Mouse (Mus musculus): ENCODE measurements at regions not wholly inside any gene's neighbourhood (a gene's known extent, or its start where the extent isn't known, plus 50 kb on each side); places are given as distances from the start of the nearest gene placed in this dataset.

GRCm38 (mm10) chr5:43456018-43456417 is 59.3 kb upstream of the C1qtnf7 start:
- TF ChIP-seq CTCF (IDR thresholded peaks at IDR 0.05; ENCODE audit: insufficient read depth, low read length) = no peak
- TF ChIP-seq POLR2A (IDR thresholded peaks at IDR 0.05; ENCODE audit: borderline replicate concordance, extremely low read depth, low read depth, low read length) = no peak

GRCm38 (mm10) chr5:43457725-43458124 is 57.6 kb upstream of the C1qtnf7 start:
- Histone ChIP-seq H3K4me1 (ENCODE audit: control insufficient read depth, insufficient read depth, low read length) (no peaks in the 10 kb centered on the region), H3K4me3 (replicated peaks; ENCODE audit: extremely low read depth, low read depth, low read length) (no peak overlapping the region)
- 74% methylated on average over 7 of the region's 7 CpGs for WGBS
- TF ChIP-seq POLR2A (IDR thresholded peaks at IDR 0.05; ENCODE audit: borderline replicate concordance, extremely low read depth, low read depth, low read length) (no peak), CTCF (IDR thresholded peaks at IDR 0.05; ENCODE audit: insufficient read depth, low read length) (no peak)
- DNase-seq = no peak

More at GRCm38 (mm10) chr5:43456018-43456417, 59.3 kb upstream of the C1qtnf7 start:
- Histone ChIP-seq H3K4me1 (ENCODE audit: control insufficient read depth, insufficient read depth, low read length) (no peaks in the 10 kb centered on the region), H3K4me3 (replicated peaks; ENCODE audit: extremely low read depth, low read depth, low read length) (no peak overlapping the region)
- DNase-seq = no peak
- WGBS = 40% methylated on average over 3 of the region's 3 CpGs

GRCm38 (mm10) chr5:43461987-43462715 is 53.2 kb upstream of the C1qtnf7 start:
- 87% methylated on average over 1 of the region's 1 CpGs for WGBS
- Histone ChIP-seq H3K4me3 (replicated peaks; ENCODE audit: extremely low read depth, low read depth, low read length) (no peak overlapping the region), H3K4me1 (ENCODE audit: control insufficient read depth, insufficient read depth, low read length) (no peaks in the 10 kb centered on the region)
- no peak for DNase-seq
- TF ChIP-seq CTCF (IDR thresholded peaks at IDR 0.05; ENCODE audit: insufficient read depth, low read length) = no peak
- no peak for TF ChIP-seq POLR2A (IDR thresholded peaks at IDR 0.05; ENCODE audit: borderline replicate concordance, extremely low read depth, low read depth, low read length)

Measured in lung, adult 2 months (tissue).